Mouse (Mus musculus) kidney, adult 11 months (tissue): ENCODE results near the gene Csrp3.

Experiments used
- DNase-seq: peaks from one replicate; pipeline ENCODE4 v3.0.0; 2022

The Csrp3 gene

GRCm38 (mm10) chr7:48864671-48865458 lies 17.0 kb upstream of the Csrp3 start:
- DNase-seq = no peak

- no peak for DNase-seq
Observed at GRCm38 (mm10) chr7:48864199-48864598, 16.4 kb upstream of the Csrp3 start.

- no peak for DNase-seq
Observed at GRCm38 (mm10) chr7:48861796-48862195, 14.0 kb upstream of the Csrp3 start.

- no peak for DNase-seq
Observed at GRCm38 (mm10) chr7:48860948-48861347, 13.1 kb upstream of the Csrp3 start.

GRCm38 (mm10) chr7:48859362-48859761 lies 11.5 kb upstream of the Csrp3 start:
- DNase-seq = no peak

GRCm38 (mm10) chr7:48858257-48858656 lies 10.4 kb upstream of the Csrp3 start:
- DNase-seq = no peak

GRCm38 (mm10) chr7:48855461-48855860 lies 7.6 kb upstream of the Csrp3 start:
- DNase-seq = no peak

GRCm38 (mm10) chr7:48853496-48853895 lies 5.7 kb upstream of the Csrp3 start:
- no peak for DNase-seq

GRCm38 (mm10) chr7:48851529-48852104 lies 3.8 kb upstream of the Csrp3 start:
- DNase-seq = no peak

- no peak for DNase-seq
Observed at GRCm38 (mm10) chr7:48846755-48847154, 1.1 kb downstream of the Csrp3 start.

GRCm38 (mm10) chr7:48845213-48845973 lies 2.4 kb downstream of the Csrp3 start:
- no peak for DNase-seq

GRCm38 (mm10) chr7:48843541-48843940 lies 4.3 kb downstream of the Csrp3 start:
- DNase-seq = no peak

- DNase-seq = no peak
Observed at GRCm38 (mm10) chr7:48842353-48842752, 5.5 kb downstream of the Csrp3 start.

- DNase-seq = no peak
Observed at GRCm38 (mm10) chr7:48841538-48841937, 6.3 kb downstream of the Csrp3 start.

GRCm38 (mm10) chr7:48840545-48840944 lies 7.3 kb downstream of the Csrp3 start:
- no peak for DNase-seq

GRCm38 (mm10) chr7:48838434-48838833 lies 9.4 kb downstream of the Csrp3 start:
- DNase-seq = no peak

- no peak for DNase-seq
Observed at GRCm38 (mm10) chr7:48836949-48837348, 10.9 kb downstream of the Csrp3 start.

GRCm38 (mm10) chr7:48834989-48835626 lies 12.7 kb downstream of the Csrp3 start:
- DNase-seq = no peak

GRCm38 (mm10) chr7:48834371-48834970 lies 13.4 kb downstream of the Csrp3 start:
- DNase-seq = no peak

GRCm38 (mm10) chr7:48832735-48833134 lies 15.1 kb downstream of the Csrp3 start:
- no peak for DNase-seq

GRCm38 (mm10) chr7:48830395-48830794 lies 17.4 kb downstream of the Csrp3 start:
- no peak for DNase-seq

- DNase-seq = no peak
Observed at GRCm38 (mm10) chr7:48829177-48829910, 18.5 kb downstream of the Csrp3 start.
